Mouse (Mus musculus) C3H10T1/2 (cell line): Measurements from ENCODE around the gene Celf2. TPM values are rescaled to one million over a fixed set of nuclear protein-coding genes. Genes with fewer than 3 reads are reported as not detected.

Experiments used
- polyA plus RNA-seq, 2 experiments: library from polyadenylated mRNA; unstranded; fragments of >200 nt; fragmentation: generic; extraction: Trizol; gene quantifications; one replicate each; pipeline ENCODE4 v1.2.1; 2012; ENCODE audit warnings: missing spikeins in 2 of 2

Gene Celf2
- polyA plus RNA-seq = 1 to 10 TPM in 1 of 2 experiments, under 1 TPM in 1; 0.97 to 3.6 TPM

GRCm38 (mm10) chr2:7509463-7509862 lies at the start of gene Celf2:
TSS of gene Celf2 (minus strand) at chr2:7509563.

